Mouse (Mus musculus): ENCODE measurements around the gene Isca1.

GRCm38 (mm10) chr13:59770847-59771246, 1.2 kb upstream of the Isca1 start:
- TF ChIP-seq TCF12 (IDR thresholded peaks at IDR 0.05; ENCODE audit: insufficient read depth, poor library complexity, severe bottlenecking) (no peak), SRF (IDR thresholded peaks at IDR 0.05; ENCODE audit: control insufficient read depth, insufficient read length, low read depth) (no peak), POLR2A (IDR thresholded peaks at IDR 0.05; ENCODE audit: insufficient read length, low read depth) (no peak), MYOG (IDR thresholded peaks at IDR 0.05; ENCODE audit: control insufficient read depth in 1 of 3, insufficient read depth in 1 of 3, insufficient read length in 2 of 3, low read depth in 2 of 3) (no peak), MYOD1 (IDR thresholded peaks at IDR 0.05; ENCODE audit: control insufficient read depth in 1 of 3, insufficient read length in 2 of 3, low read depth in 2 of 3) (no peak), MAX (IDR thresholded peaks at IDR 0.05; ENCODE audit: low read depth) (no peak)
